Mouse (Mus musculus): ENCODE measurements around the gene Prkd3.

DNA sequence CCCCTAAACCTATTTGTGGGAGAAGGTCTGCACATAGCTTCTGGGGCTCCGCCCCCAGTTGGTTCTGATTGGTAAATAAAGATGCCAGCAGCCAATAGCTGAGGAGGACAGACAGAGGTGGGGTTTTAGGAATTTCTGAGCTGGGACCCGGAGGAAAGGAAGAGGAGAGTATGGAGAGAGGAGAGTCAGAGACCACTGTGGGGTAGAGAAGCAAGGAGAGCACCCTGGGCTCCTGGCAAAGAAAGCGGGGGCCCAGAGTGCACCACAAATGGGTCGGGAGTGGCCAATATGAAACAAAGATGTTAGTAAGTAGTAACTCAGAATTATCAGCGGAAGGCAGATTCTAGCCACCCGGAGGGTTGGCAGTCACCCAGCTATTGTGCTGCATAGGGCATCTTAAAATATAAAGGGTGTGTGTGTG, 107.7 kb downstream of the Prkd3 start:
- TF ChIP-seq CTCF (IDR thresholded peaks at IDR 0.05; ENCODE audit: extremely low read depth, insufficient read depth, low read length), result no peak
- no peak for TF ChIP-seq POLR2A (IDR thresholded peaks at IDR 0.05; ENCODE audit: extremely low read depth, insufficient read depth, low read length)
